9 mouse cellular contexts compared by ENCODE assay signal in genomic region chr1:132190621-132191092, GRCm38 (mm10). TPM values are rescaled to one million over a fixed set of nuclear protein-coding genes. Genes with fewer than 3 reads are reported as not detected.
A peak's percentile ranks its signal among the peaks of the same experiment; 100 is the strongest.
DNase-seq lines count a peak whose midpoint lies in the region; ATAC-seq and TF ChIP-seq lines count a peak whose summit lies in the region.
"Had no signal": no experiment of that assay in that cellular context is flagged by ENCODE, and none has a peak within 500 bp of the region (broad histone marks: within the 10 kb centered on the region; RNA-seq: fewer than 3 reads in every experiment).

No protein-coding gene starts in this region.

- H3K4me3 ChIP-seq in heart, embryonic 13.5 days: peak overlapping the region; percentile 65
- peak overlapping the region; percentile 88 for H3K4me3 ChIP-seq in E14TG2a.4 (replicated peaks; ENCODE audit: low read length)
- H3K4me3 ChIP-seq in embryonic facial prominence, embryonic 12.5 days: peak overlapping the region; percentile 58
- peak overlapping the region; percentile 75 for H3K4me3 ChIP-seq in limb, embryonic 10.5 days
- peak overlapping the region; percentile 72 for H3K4me3 ChIP-seq in olfactory bulb, adult 2 months (ENCODE audit: insufficient read depth, low read depth, low read length)

- peak overlapping the region; percentile 75 for H3K9ac ChIP-seq in heart, embryonic 13.5 days
- peak overlapping the region; percentile 63 for H3K9ac ChIP-seq in embryonic facial prominence, embryonic 12.5 days

- no peaks in the 10 kb centered on the region for H3K36me3 ChIP-seq in heart, embryonic 13.5 days
- no peaks in the 10 kb centered on the region for H3K36me3 ChIP-seq in E14TG2a.4 (ENCODE audit: insufficient read depth, low read length)
- H3K36me3 ChIP-seq in embryonic facial prominence, embryonic 12.5 days: no peaks in the 10 kb centered on the region
- H3K36me3 ChIP-seq in limb, embryonic 10.5 days: no peaks in the 10 kb centered on the region

- no peak for DNase-seq in heart, adult 18-20 months
- DNase-seq in limb, embryonic 10.5 days (ENCODE audit: low spot score): peak; percentile 79
- no peak for DNase-seq in spleen, adult 18-20 months

- TF ChIP-seq POLR2A in olfactory bulb, adult 2 months (IDR thresholded peaks at IDR 0.05; ENCODE audit: insufficient read depth, low read depth, low read length): no peak

- H3K4me2 ChIP-seq in heart, embryonic 13.5 days: peak overlapping the region; percentile 97
- peak overlapping the region; percentile 92 for H3K4me2 ChIP-seq in embryonic facial prominence, embryonic 12.5 days (replicated peaks)

- no peak for TF ChIP-seq CTCF in E14TG2a.4 (conservative IDR thresholded peaks at IDR 0.05; ENCODE audit: low read length)
- TF ChIP-seq CTCF in olfactory bulb, adult 2 months (IDR thresholded peaks at IDR 0.05; ENCODE audit: insufficient read depth, low read depth, low read length): peak; percentile 27; the same call in 1 of the 2 replicates

- no peak overlapping the region for H3K27ac ChIP-seq in heart, embryonic 13.5 days (replicated peaks)
- peak overlapping the region; percentile 67 for H3K27ac ChIP-seq in embryonic facial prominence, embryonic 12.5 days
- peak overlapping the region; percentile 96 for H3K27ac ChIP-seq in limb, embryonic 10.5 days
- H3K27ac ChIP-seq in olfactory bulb, adult 2 months (ENCODE audit: insufficient read depth, low read depth, low read length): peak overlapping the region; percentile 48

- no peak for ATAC-seq in heart, embryonic 13.5 days (ENCODE audit: extremely low read depth, insufficient number of reproducible peaks, low FRiP score, low TSS enrichment)
- no peak for ATAC-seq in embryonic facial prominence, embryonic 12.5 days (ENCODE audit: insufficient number of reproducible peaks, insufficient read depth, low FRiP score, low TSS enrichment)
- ATAC-seq in megakaryocyte progenitor cell, adult 5-6 weeks (replicated peaks; ENCODE audit: poor library complexity): no peak
- ATAC-seq: Patski had no signal

- no peaks in the 10 kb centered on the region for H3K9me3 ChIP-seq in heart, embryonic 13.5 days
- no peaks in the 10 kb centered on the region for H3K9me3 ChIP-seq in E14TG2a.4 (ENCODE audit: low read length)
- H3K9me3 ChIP-seq in embryonic facial prominence, embryonic 12.5 days: no peaks in the 10 kb centered on the region
- no peaks in the 10 kb centered on the region for H3K9me3 ChIP-seq in limb, embryonic 10.5 days (replicated peaks)

- H3K4me1 ChIP-seq in heart, embryonic 13.5 days: peaks cover 37% of the 10 kb centered on the region
- H3K4me1 ChIP-seq in E14TG2a.4 (replicated peaks; ENCODE audit: low read depth, low read length): peaks cover 81% of the 10 kb centered on the region
- peaks cover 29% of the 10 kb centered on the region for H3K4me1 ChIP-seq in embryonic facial prominence, embryonic 12.5 days
- H3K4me1 ChIP-seq in limb, embryonic 10.5 days: peaks cover 66% of the 10 kb centered on the region
- peaks cover 23% of the 10 kb centered on the region for H3K4me1 ChIP-seq in olfactory bulb, adult 2 months (ENCODE audit: control insufficient read depth, insufficient read depth, low read length)

- WGBS in heart, embryonic 13.5 days: under 1% methylated on average over 44 of the region's 62 CpGs
- WGBS in embryonic facial prominence, embryonic 12.5 days: under 1% methylated on average over 61 of the region's 62 CpGs
- WGBS in limb, embryonic 10.5 days: under 1% methylated on average over 60 of the region's 62 CpGs
- under 1% methylated on average over 62 of the region's 62 CpGs for WGBS in olfactory bulb, adult 2 months

- H3K27me3 ChIP-seq in heart, embryonic 13.5 days (replicated peaks): peaks cover 97% of the 10 kb centered on the region
- peaks cover 69% of the 10 kb centered on the region for H3K27me3 ChIP-seq in E14TG2a.4 (ENCODE audit: insufficient read depth, low read length)
- peaks cover 76% of the 10 kb centered on the region for H3K27me3 ChIP-seq in embryonic facial prominence, embryonic 12.5 days
- peaks cover 78% of the 10 kb centered on the region for H3K27me3 ChIP-seq in limb, embryonic 10.5 days (ENCODE audit: low read depth, poor library complexity, severe bottlenecking)

RNA-seq across cellular contexts. Expression of gene Lemd1, which starts 0.6 kb away (rescaled TPM):
- polyA plus RNA-seq in heart, embryonic 13.5 days (2015; fragmentation: Nextera tagmentation; extraction: Ambion mirVana): not detected in 2 replicates
- total RNA-seq in heart, adult 18-20 months (2021): not detected
- 1.5 and 2.0 TPM in 2 replicates for polyA plus RNA-seq in embryonic facial prominence, embryonic 12.5 days (2016; fragmentation: Nextera tagmentation; extraction: Ambion mirVana)
- polyA plus RNA-seq in limb, embryonic 10.5 days (2016; fragmentation: Nextera tagmentation; extraction: Ambion mirVana): 1.3 and 1.7 TPM in 2 replicates
- polyA plus RNA-seq in olfactory bulb, adult 2 months (2012; ENCODE audit: insufficient read depth, insufficient read length, low replicate concordance, missing spikeins): not detected in 2 replicates
- total RNA-seq in megakaryocyte progenitor cell, adult 5-6 weeks (2015): not detected in 2 replicates
- total RNA-seq in megakaryocyte progenitor cell, adult 5-6 weeks (2017): not detected in 2 replicates

RNA-seq across cellular contexts. Expression of gene AC124108.1, which starts 0.6 kb away (rescaled TPM):
- 0.05 TPM in 1 of 2 replicates, not detected in the other for polyA plus RNA-seq in heart, embryonic 13.5 days (2015; fragmentation: Nextera tagmentation; extraction: Ambion mirVana)
- total RNA-seq in heart, adult 18-20 months (2021): under 1 TPM in 1 of 2 experiments, not detected in 1; 0.10 TPM
- 0.43 and 0.75 TPM in 2 replicates for polyA plus RNA-seq in embryonic facial prominence, embryonic 12.5 days (2016; fragmentation: Nextera tagmentation; extraction: Ambion mirVana)
- 0.64 and 0.65 TPM in 2 replicates for polyA plus RNA-seq in limb, embryonic 10.5 days (2016; fragmentation: Nextera tagmentation; extraction: Ambion mirVana)
- polyA plus RNA-seq in olfactory bulb, adult 2 months (2012; ENCODE audit: insufficient read depth, insufficient read length, low replicate concordance, missing spikeins): not detected in 2 replicates
- total RNA-seq in megakaryocyte progenitor cell, adult 5-6 weeks (2015): not detected in 2 replicates
- total RNA-seq in megakaryocyte progenitor cell, adult 5-6 weeks (2017): not detected in 2 replicates

RNA-seq across cellular contexts. Expression of gene Gm10188, which starts 38.9 kb away (rescaled TPM):
- polyA plus RNA-seq in heart, embryonic 13.5 days (2015; fragmentation: Nextera tagmentation; extraction: Ambion mirVana): not detected in 2 replicates
- total RNA-seq in heart, adult 18-20 months (2021): not detected
- not detected in 2 replicates for polyA plus RNA-seq in embryonic facial prominence, embryonic 12.5 days (2016; fragmentation: Nextera tagmentation; extraction: Ambion mirVana)
- not detected in 2 replicates for polyA plus RNA-seq in limb, embryonic 10.5 days (2016; fragmentation: Nextera tagmentation; extraction: Ambion mirVana)
- not detected in 2 replicates for polyA plus RNA-seq in olfactory bulb, adult 2 months (2012; ENCODE audit: insufficient read depth, insufficient read length, low replicate concordance, missing spikeins)
- not detected in 2 replicates for total RNA-seq in megakaryocyte progenitor cell, adult 5-6 weeks (2015)
- total RNA-seq in megakaryocyte progenitor cell, adult 5-6 weeks (2017): not detected in 2 replicates

RNA-seq across cellular contexts. Expression of gene Cdk18, which starts 51.2 kb away (rescaled TPM):
- 2.4 and 3.4 TPM in 2 replicates for polyA plus RNA-seq in heart, embryonic 13.5 days (2015; fragmentation: Nextera tagmentation; extraction: Ambion mirVana)
- 10 to 100 TPM; 14.7 to 16.0 TPM for total RNA-seq in heart, adult 18-20 months (2021)
- polyA plus RNA-seq in embryonic facial prominence, embryonic 12.5 days (2016; fragmentation: Nextera tagmentation; extraction: Ambion mirVana): 2.9 and 3.3 TPM in 2 replicates
- 3.7 TPM in 2 replicates for polyA plus RNA-seq in limb, embryonic 10.5 days (2016; fragmentation: Nextera tagmentation; extraction: Ambion mirVana)
- not detected in 2 replicates for polyA plus RNA-seq in olfactory bulb, adult 2 months (2012; ENCODE audit: insufficient read depth, insufficient read length, low replicate concordance, missing spikeins)
- total RNA-seq in megakaryocyte progenitor cell, adult 5-6 weeks (2015): 1.7 and 2.3 TPM in 2 replicates
- total RNA-seq in megakaryocyte progenitor cell, adult 5-6 weeks (2017): 0.75 and 1.3 TPM in 2 replicates
